Mouse (Mus musculus): Measurements from ENCODE around the gene Phkb. TPM values are rescaled to one million over a fixed set of nuclear protein-coding genes. Genes with fewer than 3 reads are reported as not detected.

Gene Phkb
- polyA plus RNA-seq, 1 experiment from 2014 or later, result 32.5 TPM

DNA sequence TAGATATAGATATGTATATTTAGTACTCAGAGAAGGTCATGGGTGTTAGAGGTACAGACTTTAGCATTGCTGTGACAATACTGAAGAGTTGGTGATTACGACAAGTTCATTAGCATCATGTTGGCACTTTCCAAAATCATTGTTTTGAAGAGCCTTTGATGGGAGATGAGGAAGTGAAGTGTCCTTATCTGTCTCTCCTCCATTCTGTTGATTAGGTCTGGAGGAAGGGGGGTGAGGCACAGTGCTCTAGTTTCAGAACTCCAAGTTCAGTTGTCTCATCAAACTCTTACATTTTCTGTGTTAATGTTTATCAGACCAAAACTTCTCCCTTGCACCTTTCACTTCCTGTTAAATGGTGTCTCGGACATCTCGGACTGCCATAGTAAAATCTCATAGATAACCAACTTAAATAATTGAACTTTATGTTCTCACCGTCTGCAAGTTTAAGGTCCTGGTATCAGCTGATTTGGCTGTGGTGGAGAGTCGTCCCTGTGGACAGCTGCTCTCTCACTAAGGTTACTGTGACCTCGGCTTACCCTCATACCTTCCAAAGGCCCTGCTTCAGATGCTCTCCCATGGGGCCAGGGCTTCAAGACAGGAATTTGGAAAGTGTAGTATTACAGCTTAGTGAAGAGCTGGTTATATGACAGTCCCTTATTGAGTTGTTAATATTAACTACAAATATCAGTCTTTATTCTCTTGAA lies 194.1 kb downstream of the Phkb start:
- CTCF ChIA-PET, result interaction anchor here (1.1 kb wide), 1 partner anchor 9 kb away, joined by 3 read pairs; no protein-coding TSS in a partner anchor
- ATAC-seq (no peak), DNase-seq (ENCODE audit: low read depth, low spot score) (no peak)
- POLR2A ChIA-PET, result no interaction called here
- in situ Hi-C loops (cut with MboI; ENCODE audit: low pct_unique_long_range_greater_than_20kb), result no loop called here
- no peaks in the 10 kb centered on the region for H3K27me3 ChIP-seq
- TF ChIP-seq CTCF (IDR thresholded peaks at IDR 0.05), result no peak

DNA sequence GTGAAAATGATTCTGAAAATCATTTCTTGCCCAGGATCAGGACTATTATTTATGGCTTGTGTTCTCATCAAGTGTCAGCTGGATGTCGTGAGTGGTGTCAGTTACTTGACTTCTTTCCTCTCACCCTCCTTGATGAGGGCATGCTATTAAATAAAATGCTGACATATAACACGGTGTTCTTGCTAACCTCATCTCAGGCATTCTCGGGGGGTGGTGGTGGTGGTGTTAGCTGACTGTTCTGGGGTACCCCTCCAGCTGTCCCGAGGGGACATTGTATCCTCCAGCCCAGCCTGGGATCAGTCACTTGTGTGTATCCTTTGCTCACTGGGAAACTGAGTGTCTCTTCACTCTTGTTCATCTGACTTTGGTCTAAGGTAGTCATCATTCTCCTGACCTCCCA lies 194.6 kb downstream of the Phkb start:
- in situ Hi-C loops (cut with MboI; ENCODE audit: low pct_unique_long_range_greater_than_20kb), result no loop called here
- TF ChIP-seq CTCF (IDR thresholded peaks at IDR 0.05), result no peak
- H3K27me3 ChIP-seq, result no peaks in the 10 kb centered on the region
- ChIA-PET CTCF (interaction anchor here (1.1 kb wide), 1 partner anchor 9 kb away, joined by 3 read pairs; no protein-coding TSS in a partner anchor), POLR2A (interaction anchor here (0.6 kb wide), 1 partner anchor 24 kb away, joined by 3 read pairs; no protein-coding TSS in a partner anchor)
- DNase-seq (ENCODE audit: low read depth, low spot score), result no peak
- ATAC-seq, result no peak

DNA sequence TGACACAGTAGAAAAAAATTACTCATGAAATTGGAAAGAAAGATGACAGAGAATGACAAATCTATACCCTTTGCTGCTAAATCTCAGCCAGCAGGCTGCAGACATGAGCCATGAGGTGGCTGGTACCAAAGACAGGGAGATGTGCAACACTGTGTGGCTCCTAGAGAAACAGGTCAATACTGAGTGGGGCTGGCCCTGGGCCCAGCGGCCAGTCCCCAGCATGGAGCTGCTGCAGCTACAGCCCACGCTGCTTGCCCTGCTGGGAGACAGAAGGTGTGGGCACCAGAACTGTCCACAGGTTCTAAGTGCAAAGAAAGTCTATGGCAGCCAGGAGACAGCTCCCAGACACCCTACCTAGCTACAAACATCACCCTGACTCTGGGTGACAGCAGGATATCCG lies 197.7 kb downstream of the Phkb start:
- DNase-seq (ENCODE audit: low read depth, low spot score), result no peak
- POLR2A ChIA-PET, result interaction anchor here (1.6 kb wide), 1 partner anchor 45 kb away, joined by 4 read pairs; no protein-coding TSS in a partner anchor
- no peak for TF ChIP-seq CTCF (IDR thresholded peaks at IDR 0.05)
- no peak for ATAC-seq
- in situ Hi-C loops (cut with MboI; ENCODE audit: low pct_unique_long_range_greater_than_20kb), result no loop called here
- H3K27me3 ChIP-seq, result no peaks in the 10 kb centered on the region
- CTCF ChIA-PET, result no interaction called here

DNA sequence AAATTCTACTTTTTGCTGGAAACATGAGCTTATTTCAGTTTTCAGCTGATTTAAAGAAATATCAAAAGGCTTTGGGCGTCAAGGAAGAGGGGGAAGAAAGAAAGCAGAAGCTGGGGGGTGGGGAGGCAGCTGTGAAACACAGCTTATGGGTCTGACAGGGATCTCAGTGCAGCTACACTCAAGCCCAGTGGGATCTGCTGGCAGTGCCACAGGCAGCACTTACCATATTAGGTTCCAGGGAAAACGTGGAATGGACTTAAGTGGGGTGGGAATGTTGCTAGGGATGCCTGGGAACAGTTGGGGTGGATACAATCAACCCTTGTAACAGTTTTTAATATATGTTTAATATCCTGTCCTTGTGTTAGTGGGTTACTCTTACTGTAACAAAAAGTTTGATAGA lies 201.3 kb downstream of the Phkb start:
- no peak for ATAC-seq
- no peak for TF ChIP-seq CTCF (IDR thresholded peaks at IDR 0.05)
- no peak for DNase-seq (ENCODE audit: low read depth, low spot score)
- in situ Hi-C loops (cut with MboI; ENCODE audit: low pct_unique_long_range_greater_than_20kb), result no loop called here
- no peaks in the 10 kb centered on the region for H3K27me3 ChIP-seq
- CTCF ChIA-PET, result no interaction called here
- POLR2A ChIA-PET, result no interaction called here

DNA sequence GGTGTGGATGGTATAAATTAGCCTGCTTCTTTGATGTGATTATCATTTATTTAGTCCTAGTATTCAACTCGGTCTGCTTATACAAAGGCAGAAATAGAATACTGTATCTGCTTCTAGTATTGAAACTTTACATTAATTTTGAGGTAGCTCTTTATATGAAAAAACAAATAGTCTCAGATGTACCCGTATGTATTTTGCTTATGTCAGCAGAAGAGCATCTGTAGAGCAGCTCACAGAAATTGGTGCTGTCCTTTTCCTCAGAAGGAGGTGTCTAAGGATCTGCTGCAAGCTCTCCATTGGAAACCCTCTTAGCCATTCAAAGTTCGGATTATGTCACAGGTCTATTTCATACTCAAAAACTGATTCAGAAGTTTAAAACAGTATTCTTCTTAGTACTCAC lies 210.1 kb downstream of the Phkb start:
- TF ChIP-seq CTCF (IDR thresholded peaks at IDR 0.05), result no peak
- CTCF ChIA-PET, result no interaction called here
- in situ Hi-C loops (cut with MboI; ENCODE audit: low pct_unique_long_range_greater_than_20kb), result no loop called here
- POLR2A ChIA-PET, result no interaction called here
- ATAC-seq (no peak), DNase-seq (ENCODE audit: low read depth, low spot score) (no peak)
- H3K27me3 ChIP-seq, result no peaks in the 10 kb centered on the region

DNA sequence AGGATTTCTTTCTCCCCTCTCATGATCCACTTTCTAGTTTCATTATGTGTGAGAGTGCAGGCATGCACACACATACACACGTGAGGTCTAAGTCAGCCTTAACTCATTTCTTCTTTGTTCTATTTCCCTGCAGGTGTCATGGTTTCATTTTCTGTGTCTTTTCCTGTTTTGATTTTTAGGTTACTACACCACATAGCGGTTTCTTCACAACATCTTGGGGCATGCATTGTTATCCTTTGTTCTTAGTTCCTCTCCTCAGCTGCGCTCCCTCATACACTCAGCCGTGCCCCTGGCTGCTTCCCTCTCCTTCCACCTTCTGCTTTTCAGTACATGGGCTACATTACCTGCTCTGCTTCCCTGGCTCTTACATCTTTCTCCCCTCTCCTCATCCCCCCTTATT lies 211.2 kb downstream of the Phkb start:
- ATAC-seq (no peak), DNase-seq (ENCODE audit: low read depth, low spot score) (no peak)
- in situ Hi-C loops (cut with MboI; ENCODE audit: low pct_unique_long_range_greater_than_20kb), result no loop called here
- ChIA-PET CTCF (no interaction called here), POLR2A (no interaction called here)
- TF ChIP-seq CTCF (IDR thresholded peaks at IDR 0.05), result no peak
- H3K27me3 ChIP-seq, result no peaks in the 10 kb centered on the region

DNA sequence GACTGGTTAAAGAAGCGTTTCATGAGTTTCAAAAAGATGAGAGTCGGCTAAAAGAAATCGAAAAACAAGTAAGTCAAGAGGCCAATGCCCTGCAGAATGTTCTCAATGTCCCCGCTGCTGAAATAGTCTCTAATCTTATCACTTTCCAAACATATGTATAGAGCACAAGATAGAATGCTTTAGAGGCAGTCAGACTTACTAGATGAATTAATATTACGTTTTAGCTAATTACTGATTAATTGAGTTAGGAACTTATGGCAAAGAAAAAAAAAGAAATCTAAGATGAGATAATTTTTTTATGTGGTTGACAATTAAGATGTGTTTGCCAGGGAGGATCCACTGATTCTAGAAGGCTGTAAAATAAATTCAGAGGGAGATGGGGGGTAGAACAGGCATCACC lies 217.9 kb downstream of the Phkb start:
- POLR2A ChIA-PET, result no interaction called here
- CTCF ChIA-PET, result no interaction called here
- no peak for TF ChIP-seq CTCF (IDR thresholded peaks at IDR 0.05)
- in situ Hi-C loops (cut with MboI; ENCODE audit: low pct_unique_long_range_greater_than_20kb), result no loop called here
- DNase-seq (ENCODE audit: low read depth, low spot score) (no peak), ATAC-seq (no peak)
- no peaks in the 10 kb centered on the region for H3K27me3 ChIP-seq

DNA sequence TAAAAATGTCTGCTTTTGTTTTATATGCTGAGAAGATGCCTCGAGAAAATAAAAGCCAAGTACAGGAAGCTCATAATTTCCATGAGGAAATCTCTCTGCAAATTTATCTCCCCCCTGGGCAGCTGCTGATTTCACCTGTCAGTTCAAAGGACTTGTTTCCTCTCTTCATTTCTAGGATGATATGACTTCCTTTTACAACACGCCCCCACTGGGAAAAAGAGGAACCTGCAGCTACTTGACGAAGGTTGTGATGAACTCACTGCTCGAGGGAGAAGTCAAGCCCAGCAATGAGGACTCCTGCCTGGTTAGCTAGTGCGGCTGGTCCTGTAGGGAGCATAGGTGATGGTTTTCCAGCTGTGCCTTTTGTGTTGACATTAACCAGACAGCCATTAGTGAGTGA lies 218.4 kb downstream of the Phkb start:
- ATAC-seq (no peak), DNase-seq (ENCODE audit: low read depth, low spot score) (no peak)
- ChIA-PET CTCF (no interaction called here), POLR2A (interaction anchor here (0.9 kb wide), 1 partner anchor 24 kb away, joined by 3 read pairs; no protein-coding TSS in a partner anchor)
- TF ChIP-seq CTCF (IDR thresholded peaks at IDR 0.05), result no peak
- in situ Hi-C loops (cut with MboI; ENCODE audit: low pct_unique_long_range_greater_than_20kb), result no loop called here
- H3K27me3 ChIP-seq, result no peaks in the 10 kb centered on the region

DNA sequence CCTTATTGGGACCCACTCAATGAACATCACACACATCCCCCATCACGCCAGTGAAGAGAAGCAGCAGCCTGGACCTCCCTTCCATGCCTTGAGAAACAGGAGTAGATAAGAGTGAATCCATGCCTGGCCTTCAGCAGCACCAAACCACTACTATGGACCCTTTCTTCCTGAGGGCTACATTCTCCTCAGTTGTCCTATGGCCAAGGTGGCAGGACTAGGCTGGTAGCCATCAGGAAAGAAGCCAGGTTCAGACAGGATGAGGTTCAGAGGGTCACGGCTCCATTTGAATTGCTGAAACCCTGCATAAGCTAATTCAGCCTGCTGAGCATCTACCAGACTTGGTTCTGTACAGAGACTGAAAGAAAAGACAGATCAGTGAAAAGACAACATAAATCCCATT lies 222.7 kb downstream of the Phkb start:
- TF ChIP-seq CTCF (IDR thresholded peaks at IDR 0.05), result no peak
- DNase-seq (ENCODE audit: low read depth, low spot score) (no peak), ATAC-seq (no peak)
- H3K27me3 ChIP-seq, result no peaks in the 10 kb centered on the region
- in situ Hi-C loops (cut with MboI; ENCODE audit: low pct_unique_long_range_greater_than_20kb), result loop anchor here (10.0 kb wide), 1 partner anchor 521 kb away; the partner anchor contains the start of gene Abcc12
- ChIA-PET CTCF (no interaction called here), POLR2A (no interaction called here)

DNA sequence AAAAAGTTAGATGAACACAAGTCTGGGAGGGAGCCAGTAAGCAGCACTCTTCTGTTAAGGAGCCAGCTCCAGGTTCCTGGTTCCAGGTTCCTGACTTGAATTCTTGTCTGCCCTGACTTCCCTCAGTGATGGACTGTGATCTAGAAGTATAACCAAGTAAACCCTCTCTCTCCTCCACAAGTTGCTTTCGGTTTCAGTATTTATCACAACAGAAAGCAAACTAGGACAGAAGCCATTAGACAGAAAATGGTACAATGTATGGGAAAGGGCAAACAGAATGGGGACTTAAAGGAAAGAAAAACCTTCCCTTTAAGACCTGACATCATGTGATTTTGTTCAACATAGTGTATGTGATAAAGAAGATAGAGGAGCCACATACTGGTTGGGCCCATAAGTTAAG lies 238.7 kb downstream of the Phkb start:
- POLR2A ChIA-PET, result no interaction called here

DNA sequence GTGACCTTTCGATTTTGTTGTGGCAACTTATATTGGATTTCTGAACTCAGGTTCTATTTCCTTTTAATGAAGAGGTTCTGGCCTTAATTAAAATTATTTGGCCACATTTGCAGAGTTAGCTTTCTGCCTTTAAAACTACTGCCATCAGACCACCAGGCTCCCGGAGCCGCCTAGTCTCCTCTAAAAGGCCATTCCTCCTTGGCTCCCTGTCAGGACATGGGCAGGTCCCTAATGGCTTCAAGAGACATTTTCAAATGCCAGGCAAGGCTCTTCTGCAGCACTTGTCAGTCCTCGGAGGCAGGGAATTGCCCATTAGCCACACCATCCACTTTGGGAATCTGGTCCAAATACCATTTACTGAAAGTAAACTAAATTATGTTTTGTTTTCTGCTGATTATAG lies 242.6 kb downstream of the Phkb start:
- in situ Hi-C loops (cut with MboI; ENCODE audit: low pct_unique_long_range_greater_than_20kb), result no loop called here
- DNase-seq (ENCODE audit: low read depth, low spot score) (no peak), ATAC-seq (no peak)
- POLR2A ChIA-PET, result interaction anchor here (0.9 kb wide), 1 partner anchor 45 kb away, joined by 4 read pairs; no protein-coding TSS in a partner anchor
- CTCF ChIA-PET, result interaction anchor here (1.8 kb wide), 1 partner anchor 11 kb away, joined by 4 read pairs; no protein-coding TSS in a partner anchor
- H3K27me3 ChIP-seq, result no peaks in the 10 kb centered on the region
- no peak for TF ChIP-seq CTCF (IDR thresholded peaks at IDR 0.05)

More for the DNA sequence above, 238.7 kb downstream of the Phkb start:
- CTCF ChIA-PET, result no interaction called here
- peaks cover 4% of the 10 kb centered on the region for H3K27me3 ChIP-seq
- DNase-seq (ENCODE audit: low read depth, low spot score), result no peak
- ATAC-seq, result no peak
- in situ Hi-C loops (cut with MboI; ENCODE audit: low pct_unique_long_range_greater_than_20kb), result no loop called here
- TF ChIP-seq CTCF (IDR thresholded peaks at IDR 0.05), result no peak

DNA sequence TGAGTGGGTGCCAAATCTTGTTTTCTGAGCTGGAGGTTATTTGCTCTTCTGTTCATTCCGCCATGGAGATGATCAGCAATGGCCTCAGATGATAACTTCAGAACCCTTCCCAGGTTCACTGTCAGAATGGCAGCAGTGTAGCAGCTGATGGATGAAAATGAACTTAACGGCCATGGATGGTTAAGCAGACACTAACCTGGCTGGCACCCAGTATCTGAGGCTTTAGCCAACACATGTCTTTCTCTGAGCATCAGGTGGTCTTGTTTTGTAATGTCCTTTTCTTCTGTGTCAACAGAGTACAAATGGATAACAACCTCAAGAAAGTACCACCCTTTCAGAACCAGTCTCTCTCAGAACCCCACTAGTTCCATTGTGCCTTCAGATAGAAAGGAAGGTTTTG lies 246.0 kb downstream of the Phkb start:
- TF ChIP-seq CTCF (IDR thresholded peaks at IDR 0.05), result no peak
- in situ Hi-C loops (cut with MboI; ENCODE audit: low pct_unique_long_range_greater_than_20kb), result no loop called here
- ATAC-seq (no peak), DNase-seq (ENCODE audit: low read depth, low spot score) (no peak)
- ChIA-PET POLR2A (no interaction called here), CTCF (no interaction called here)
- no peaks in the 10 kb centered on the region for H3K27me3 ChIP-seq

Measured in Patski (cell line).